Mouse (Mus musculus) testis, adult 2 months (tissue): Measurements from ENCODE around the gene Lgals3.

ENCODE experiments used
- CTCF ChIP-seq: fragments of 200-500 bp; IDR thresholded peaks from 2 replicates; pipeline ENCODE4 v1.5.1; 2012; ENCODE audit warnings: low read depth, mild to moderate bottlenecking, inconsistent platforms, low read length, moderate library complexity; ENCODE audit not compliant: control insufficient read depth, insufficient read depth, insufficient replicate concordance
- POLR2A ChIP-seq: fragments of 200-500 bp; IDR thresholded peaks from 2 replicates; pipeline ENCODE4 v1.6.1; 2012; ENCODE audit warnings: low read depth, mild to moderate bottlenecking, inconsistent platforms, low read length, moderate library complexity; ENCODE audit not compliant: control insufficient read depth

DNA sequence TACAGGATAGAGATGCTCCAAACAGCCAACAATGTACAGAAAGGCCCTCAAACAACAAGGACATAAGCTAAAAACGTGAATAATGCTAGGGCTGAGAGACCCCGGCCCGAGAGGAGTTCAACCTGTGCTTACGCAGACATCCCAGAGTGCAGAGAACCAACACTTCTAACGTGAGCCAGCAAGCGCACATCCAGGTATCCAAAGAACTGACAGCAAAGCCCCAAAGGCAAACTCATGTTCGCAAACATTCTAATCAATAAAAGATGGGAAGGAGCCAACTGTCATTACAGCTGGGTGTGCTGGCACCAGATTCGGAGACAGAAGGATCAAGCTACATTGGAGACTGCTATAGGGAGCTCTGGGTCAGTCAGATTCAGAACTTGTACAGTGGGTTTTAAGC, 35.2 kb downstream of the Lgals3 start:
- TF ChIP-seq CTCF (no peak), POLR2A (no peak)
